Mouse (Mus musculus) lung, postnatal 0 days (tissue): ENCODE measurements around the gene Nfia.

Experiments
- CTCF ChIP-seq: IDR thresholded peaks from 2 replicates; pipeline ENCODE4 v1.5.1; 2016; ENCODE audit warnings: antibody characterized with exemption, mild to moderate bottlenecking
- EP300 ChIP-seq: IDR thresholded peaks from 2 replicates; pipeline ENCODE4 v1.6.1; 2016; ENCODE audit warnings: antibody characterized with exemption, mild to moderate bottlenecking, control low read depth

GRCm38 (mm10) chr4:98020836-98021235 lies 248.3 kb downstream of the Nfia start:
- TF ChIP-seq CTCF (no peak), EP300 (no peak)
